Mouse (Mus musculus) kidney, postnatal 36 days (tissue): Measurements from ENCODE around the gene Ccl7.

Experiments
- DNase-seq, 2 experiments: peaks; one replicate each; pipeline ENCODE4 v3.0.0; 2021 to 2022; ENCODE audit warnings: mixed read lengths in 2 of 2

Gene Ccl7

DNA sequence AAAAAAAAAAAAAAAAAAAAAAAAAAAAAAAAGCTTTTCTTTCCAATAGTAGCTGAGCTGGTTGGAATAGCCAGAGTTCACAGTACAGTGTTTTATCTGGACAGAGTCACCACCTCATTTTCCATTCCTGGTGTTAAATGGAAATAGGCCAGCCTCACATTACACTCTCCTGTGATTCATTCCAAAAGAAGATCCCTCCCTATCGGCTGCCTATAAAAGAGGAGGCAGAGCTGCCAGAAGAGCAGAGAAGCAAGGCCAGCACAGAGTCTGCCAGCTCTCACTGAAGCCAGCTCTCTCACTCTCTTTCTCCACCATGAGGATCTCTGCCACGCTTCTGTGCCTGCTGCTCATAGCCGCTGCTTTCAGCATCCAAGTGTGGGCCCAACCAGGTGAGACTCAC lies at the start of gene Ccl7:
Ccl7 (plus strand) TSS at position 242 of the 400 bp plus-strand sequence.
- DNase-seq: no peak

DNA sequence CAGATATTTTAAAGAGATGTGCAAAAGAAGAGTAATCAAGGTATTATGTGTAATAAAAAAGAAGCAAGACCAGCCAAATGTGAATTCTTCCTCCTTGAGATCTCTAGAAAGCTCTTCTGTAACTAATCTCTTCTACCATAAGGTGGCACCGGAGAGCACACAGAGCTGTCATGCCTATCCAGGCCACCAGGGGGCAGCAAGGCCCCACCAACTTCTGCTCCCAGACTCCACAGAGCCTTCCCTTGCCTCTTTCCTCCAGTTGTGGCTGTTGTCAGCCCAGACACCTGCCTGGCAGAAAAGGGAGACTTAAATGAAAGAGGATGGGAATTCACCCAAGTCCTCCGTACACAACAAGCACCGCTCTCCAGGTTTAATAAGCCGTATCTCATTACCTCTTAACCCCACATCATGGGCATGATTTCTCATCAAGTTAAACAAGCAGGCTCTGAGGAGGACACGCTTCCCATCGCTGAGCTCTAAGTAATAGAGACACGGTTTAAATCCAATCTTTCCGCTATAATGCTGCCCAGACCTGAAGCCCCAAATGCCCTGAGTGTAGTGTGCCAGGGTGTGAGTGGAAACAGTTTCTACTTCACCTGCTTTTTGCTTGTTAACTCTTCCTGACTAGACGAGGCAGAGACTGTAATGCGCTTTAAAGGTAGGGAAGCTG lies 49.2 kb upstream of the Ccl7 start:
- DNase-seq: peak; percentile 38 to 74

DNA sequence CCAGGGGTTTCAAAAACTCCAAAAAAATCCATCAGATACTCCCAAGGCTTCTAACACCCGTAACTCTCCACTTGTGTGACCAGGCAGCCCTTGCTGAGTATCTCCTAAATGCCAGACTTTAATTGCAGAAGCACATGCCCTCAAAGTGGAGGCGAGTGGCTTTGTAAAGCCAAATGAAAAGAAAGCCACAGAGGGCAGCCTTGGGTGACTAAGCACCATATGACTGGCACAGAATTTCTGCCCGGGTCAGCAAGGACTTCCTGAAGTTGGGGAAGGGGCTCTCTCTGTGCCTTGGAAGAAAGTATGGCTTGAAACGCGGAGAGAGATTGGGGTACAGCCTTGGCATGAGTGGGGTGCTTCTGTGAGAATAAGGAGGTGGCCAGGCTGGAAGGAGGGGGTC lies 48.4 kb upstream of the Ccl7 start:
- DNase-seq: no peak

DNA sequence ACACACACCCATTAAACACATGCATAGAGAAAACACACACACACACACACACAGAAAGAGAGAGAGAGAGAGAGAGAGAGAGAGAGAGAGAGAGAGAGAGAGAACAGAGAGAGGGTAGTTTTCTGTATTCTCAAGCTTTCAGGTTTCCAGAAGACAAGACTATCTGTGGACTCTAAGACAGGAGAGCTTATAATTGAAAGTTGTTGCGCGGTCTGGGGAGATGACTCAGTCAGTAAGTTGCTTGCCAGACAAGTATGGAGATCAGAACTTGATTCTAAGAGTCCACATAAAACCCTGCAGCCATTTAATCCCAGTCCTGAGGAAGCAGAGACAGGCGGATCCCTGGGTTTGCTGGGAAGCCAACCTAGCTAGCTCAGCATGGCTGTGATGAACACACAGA lies 46.9 kb upstream of the Ccl7 start:
- no peak for DNase-seq

DNA sequence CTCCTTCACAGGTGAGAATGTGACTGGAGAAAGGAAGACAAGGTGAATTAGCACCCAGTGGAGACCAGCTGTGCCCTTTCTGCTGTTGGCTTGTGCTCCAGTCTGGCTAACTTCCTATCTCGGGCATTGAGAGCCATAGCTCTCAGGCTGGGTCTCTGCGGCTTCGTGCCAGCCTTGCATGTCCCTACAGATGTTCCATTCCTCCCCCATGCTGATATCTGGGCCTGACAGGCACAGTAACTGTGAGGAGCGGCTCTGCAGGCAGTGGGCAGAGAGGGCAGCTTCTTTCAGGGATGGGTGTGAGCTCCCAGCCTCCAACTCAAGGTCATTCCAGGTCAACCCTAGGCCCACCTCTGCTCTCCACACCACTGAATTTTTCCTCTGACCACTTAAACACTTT lies 46.0 kb upstream of the Ccl7 start:
- DNase-seq: no peak

DNA sequence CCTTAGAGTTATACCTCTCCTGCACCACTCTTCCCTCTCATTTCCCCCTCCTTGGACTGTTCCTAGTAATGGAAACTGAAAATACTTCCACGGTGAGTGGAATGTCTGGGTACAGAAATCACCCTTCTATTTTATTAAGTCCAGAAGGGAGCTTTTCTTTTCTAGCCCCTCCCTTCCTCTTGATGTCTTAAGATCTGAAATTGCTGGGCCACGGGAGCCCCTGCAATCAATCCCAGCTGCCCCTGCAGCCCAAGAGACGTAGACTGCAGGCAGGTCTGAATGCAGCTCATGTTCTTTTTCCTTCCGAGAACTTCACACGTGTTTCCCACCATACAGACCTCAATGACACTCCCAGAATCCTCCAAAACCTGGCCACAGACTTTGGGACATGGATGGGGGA lies 44.9 kb upstream of the Ccl7 start:
- no peak for DNase-seq

DNA sequence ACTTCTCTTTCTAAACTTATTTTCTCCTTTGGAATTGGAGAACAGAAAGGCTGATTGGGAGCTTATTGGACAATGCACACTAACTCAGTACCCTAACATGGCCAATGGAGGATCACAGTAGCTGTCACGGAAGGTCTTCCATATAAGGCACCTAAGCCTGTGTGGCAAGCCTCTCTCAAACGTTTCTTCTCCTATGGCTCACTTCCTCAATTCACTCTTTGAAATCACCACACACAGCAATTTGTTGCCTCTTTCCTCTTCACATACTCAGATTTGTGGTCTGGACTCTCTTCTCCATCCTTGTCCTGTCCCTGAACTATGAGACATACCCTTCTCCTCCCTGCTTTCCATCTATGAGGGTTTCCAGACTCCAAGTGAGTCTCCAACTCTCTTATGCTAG lies 40.7 kb upstream of the Ccl7 start:
- no peak for DNase-seq

DNA sequence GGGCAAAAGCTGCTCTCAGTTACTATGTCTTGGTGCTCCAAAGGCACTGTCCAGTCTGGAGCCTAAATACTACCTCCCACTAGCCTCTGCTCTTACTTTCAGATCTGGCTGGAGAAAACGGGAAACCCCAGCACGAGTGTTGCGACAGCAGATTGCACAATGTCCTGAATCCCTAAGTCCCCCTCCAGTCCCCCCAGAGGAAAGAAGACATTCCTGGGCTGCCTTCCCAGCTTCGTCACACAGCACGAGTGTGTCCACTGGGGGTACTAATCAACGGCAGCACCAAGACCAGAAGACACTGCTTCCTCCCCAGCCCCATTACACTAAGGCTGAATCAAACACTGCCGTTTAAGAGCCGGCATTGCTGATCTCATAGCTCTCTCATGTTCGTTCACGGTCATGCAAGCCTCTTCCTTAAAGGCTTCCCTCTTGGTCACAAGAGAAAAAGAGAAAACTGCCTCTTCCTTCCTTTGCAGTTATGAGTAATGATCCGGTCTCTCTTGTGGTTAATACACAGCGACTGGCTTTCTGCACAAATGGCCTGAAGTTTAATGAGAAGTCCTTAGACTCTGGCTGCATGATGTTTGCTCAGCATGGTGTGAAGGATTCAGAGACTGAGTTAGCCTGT lies 38.6 kb upstream of the Ccl7 start:
- peak; percentile 61 to 67 for DNase-seq

DNA sequence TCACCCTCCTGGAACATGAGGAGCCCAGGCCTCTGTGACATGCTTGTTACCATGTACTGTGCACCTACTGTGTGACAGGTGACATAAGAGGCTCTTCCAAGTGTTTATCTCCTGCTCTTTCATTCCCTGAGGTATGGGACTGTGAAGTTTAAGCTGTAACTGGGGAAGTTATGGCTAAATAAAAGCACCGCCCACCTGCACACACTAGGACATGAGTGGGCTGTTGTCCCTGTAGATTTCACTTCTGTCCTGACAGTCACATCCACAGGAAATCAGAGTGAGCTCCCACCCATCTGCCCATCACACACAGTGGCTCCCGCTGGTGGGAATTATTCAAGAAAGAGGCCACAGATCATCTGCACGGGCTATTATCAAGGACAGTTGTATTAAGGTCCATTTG lies 35.4 kb upstream of the Ccl7 start:
- no peak for DNase-seq

DNA sequence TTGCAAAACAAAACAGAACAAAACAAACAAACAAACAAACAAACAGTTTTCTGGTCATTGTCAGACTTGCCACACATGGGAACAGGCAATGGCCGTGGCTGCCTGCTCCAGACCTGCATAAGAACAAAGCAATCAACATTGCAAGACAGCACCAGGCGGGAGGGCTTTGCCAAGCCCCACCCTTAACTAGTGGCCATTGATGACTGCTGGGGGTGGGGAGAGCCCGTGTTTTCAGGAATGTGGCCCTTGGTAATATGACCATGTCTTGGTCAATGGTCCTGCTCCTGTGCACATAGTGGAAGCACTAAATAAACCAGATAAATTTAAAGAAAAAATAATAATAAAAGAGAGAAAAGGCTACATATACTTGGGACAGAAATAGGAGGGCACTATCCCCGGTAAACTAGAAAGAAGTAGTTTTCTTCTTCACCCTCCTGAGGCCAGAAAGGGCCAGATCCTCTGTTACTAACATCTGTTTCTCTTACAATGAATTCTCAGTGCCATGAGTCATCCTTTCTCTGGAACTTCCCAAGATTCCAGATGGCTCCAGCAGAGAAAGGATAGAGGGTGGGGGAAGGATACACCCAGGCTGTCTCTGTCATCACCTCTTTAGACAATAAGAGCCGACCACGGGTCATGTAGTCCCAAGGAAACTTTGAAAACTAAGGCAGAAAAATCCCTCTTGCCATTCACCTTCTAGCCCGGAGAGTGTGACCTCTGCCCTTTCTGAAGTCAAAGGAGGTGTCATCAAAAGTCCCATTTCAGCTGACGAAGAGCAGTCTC lies 33.9 kb upstream of the Ccl7 start:
- no peak for DNase-seq

DNA sequence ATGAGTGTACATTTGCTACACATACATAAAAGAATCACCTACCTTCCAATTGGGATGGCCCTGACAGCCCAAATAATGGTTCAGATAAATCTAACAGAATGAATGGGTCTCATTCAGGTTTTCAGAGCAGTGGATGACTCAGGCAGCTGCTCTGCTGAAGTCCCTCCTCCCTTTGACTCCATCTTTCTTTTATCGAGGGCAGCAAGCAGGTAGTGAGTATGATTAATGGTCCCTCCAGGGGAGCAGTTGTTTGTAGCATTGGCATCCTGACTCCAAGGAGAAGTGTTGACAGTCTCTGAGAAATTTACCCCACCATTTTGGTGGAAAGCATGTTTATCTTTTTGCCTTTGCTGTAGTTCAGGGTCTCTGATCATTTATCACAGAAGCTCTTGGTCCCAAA lies 31.8 kb upstream of the Ccl7 start:
- no peak for DNase-seq

DNA sequence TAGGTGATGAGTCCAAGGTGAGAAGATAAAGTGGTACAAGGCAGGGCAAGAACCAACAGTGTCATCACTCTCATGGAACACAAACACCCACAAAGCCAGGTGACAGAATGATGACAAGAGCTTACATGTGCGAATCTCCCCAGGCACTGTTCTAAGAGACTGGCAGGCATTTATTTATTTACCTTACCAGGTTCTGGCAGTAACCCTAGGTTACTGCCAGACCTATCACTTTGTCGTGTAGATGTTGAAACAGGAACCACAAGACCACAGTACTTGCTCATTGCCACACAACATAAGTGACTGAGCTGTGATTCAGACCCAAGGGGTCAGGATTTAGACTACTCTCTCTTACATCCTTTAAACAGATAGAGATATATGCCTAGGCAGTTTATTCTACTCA lies 30.4 kb upstream of the Ccl7 start:
- DNase-seq: no peak

DNA sequence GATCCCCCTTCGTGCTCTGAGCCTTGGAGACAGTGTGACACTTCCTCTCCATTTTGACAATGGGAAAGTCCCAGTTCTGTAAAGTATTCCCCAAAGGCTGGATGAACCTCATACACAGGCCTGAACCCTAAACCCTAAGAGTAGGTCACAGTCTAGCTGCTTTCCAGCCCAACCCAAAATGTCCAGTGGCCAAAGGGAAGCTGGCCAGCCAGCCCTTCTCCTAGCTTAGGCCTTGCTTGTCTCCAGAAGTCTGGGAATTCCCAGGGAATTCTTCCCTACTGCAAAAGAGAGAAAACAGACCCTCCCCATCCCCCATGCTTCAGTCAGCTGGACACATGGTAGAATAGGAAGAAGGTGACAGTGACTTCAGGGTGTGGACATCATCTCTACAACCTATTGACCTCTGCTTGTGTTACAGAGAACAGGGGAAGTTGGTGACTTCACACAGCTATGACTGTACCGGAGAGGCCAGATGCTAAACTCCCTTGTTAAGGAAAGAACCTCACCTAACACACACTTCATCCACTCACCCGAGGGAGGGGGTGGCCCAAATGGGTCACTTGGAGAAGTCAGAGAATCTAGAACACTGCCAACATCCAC lies 29.2 kb upstream of the Ccl7 start:
- DNase-seq: no peak

DNA sequence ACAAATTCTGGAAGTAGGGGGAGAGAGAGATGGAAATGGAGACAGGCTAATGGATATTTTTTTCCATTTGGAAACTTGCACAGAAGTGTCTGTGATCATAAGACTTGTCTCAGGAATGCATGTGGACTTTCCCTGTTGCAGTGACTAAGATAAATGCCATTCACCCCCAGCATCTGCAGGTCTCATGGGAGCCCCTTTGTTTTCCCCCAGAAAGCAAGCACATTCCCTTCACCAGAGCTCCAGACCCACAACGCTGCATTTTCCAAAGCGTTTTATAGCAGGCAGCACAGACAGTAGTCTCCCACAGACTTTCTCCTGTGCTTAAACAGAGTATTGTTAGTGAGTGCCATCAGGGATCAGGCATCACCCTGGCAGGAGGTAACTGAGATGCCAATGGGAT lies 26.1 kb upstream of the Ccl7 start:
- no peak for DNase-seq

DNA sequence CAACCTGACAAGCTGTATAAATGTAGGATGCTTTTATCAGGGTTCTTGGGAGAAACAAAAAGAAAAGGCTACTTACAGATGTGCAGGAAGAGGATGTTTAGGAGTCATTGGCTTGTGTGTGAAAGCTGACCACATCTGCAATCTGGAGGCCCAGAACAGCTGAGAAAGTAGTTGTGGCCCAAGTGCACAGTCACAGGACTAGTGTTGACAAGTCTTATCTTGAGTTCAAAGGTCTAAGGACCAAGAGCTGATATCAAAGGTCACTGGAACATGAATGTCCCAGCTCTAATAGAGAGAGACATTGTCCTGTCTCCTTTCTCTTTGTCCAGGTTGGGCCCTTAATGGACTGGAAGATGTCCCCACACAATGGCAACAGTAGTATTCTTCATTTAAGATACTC lies 25.7 kb upstream of the Ccl7 start:
- DNase-seq: no peak

DNA sequence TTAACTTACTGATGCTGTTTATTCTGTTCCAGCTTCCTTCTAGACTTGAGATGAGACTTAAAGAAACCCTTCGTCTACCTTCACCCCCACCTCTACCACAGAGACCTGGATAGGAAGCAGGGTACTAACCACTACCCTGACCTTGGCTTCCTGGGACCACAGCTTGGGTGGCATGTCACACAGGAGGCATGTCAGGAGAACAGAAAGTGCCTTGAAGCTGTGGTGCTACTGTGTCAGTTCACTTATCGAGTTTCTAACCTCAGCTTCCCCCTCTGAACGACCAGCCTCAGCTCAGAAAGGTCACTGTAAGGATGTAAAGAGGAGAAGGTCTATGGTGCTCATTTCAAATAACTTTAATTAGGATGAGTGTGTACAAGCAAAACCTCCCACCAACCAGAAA lies 24.1 kb upstream of the Ccl7 start:
- no peak for DNase-seq

DNA sequence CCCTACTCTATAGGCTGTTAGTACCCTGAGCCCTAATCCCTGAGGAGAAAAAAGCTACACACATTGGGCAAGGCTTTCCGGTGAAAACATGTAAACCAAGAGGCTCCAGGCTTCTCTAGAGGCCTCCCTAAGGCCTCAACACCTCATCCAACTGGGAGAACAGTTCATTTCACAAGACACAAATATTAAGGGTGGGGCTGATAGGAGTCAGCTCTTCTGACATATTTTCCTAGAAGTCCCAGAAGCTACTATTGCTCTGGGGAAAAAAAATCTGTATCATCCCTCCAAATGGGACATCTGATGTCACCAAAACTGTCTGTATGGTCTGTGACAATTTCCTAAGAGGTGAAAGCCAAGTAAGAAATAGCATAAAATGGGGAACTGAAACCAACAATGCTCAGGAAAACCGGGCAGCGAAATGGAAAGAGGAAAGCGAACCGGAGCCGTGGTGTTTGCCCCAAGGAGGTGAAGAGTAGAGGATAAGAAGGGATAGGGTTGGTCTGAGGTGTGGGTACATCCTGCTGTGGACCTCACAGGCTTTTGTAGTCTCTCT lies 22.9 kb upstream of the Ccl7 start:
- no peak for DNase-seq

DNA sequence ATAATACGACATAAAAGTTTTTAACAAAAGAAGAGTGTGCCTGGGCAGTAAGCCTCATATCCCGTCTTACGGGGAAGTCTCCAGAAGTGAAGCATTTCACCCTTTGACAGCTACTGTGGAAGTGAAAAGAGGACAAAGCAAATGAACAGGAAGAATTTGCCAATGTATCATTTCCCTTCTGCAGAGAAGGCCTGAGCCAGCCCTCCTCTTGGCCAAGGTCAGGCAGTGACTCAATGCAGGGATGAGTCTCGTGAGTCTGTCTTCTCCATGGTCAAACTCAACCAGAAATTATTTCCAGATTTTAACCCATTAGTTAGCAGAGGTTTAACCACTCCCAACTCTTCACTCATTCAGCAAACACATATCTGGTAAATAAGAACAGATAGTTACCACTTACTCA lies 21.7 kb upstream of the Ccl7 start:
- DNase-seq: no peak

DNA sequence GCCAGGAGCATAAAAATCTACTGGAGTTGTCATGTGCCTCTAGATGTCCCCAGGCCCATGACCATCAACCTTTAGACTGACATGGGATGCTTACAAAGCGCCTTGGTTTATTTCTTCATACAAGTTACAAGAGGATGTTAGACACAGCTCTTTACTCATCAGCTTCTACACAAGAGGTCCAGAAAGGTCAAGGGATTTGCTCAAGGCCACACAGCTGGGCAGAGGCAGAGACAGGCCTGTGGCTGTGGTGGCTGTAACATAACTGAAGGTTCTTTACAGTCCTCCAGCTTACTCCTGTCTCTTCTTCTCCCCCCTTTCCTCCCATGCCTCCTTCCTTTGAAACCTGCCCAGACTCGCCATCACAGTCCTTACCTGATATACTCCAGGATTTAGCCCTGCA lies 15.3 kb upstream of the Ccl7 start:
- DNase-seq: no peak

DNA sequence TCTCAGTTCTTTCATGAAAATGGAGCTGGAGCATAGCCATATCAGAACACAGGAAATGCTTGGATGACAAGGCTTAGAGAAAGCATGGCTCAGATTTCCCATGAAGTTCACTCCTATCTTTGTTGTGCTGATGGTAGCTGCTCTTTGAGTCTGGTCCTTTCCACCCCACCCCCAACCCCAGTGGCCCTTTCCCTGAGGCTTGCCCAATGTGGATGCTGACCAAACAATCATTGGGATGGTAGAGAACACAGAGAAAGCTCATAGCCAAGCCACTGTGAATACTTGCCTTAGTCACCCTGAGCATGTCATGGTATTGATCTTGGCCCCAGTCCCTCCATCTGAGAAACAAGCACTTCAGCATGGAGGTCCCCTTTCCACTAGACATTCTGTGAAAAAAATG lies 13.4 kb upstream of the Ccl7 start:
- no peak for DNase-seq

DNA sequence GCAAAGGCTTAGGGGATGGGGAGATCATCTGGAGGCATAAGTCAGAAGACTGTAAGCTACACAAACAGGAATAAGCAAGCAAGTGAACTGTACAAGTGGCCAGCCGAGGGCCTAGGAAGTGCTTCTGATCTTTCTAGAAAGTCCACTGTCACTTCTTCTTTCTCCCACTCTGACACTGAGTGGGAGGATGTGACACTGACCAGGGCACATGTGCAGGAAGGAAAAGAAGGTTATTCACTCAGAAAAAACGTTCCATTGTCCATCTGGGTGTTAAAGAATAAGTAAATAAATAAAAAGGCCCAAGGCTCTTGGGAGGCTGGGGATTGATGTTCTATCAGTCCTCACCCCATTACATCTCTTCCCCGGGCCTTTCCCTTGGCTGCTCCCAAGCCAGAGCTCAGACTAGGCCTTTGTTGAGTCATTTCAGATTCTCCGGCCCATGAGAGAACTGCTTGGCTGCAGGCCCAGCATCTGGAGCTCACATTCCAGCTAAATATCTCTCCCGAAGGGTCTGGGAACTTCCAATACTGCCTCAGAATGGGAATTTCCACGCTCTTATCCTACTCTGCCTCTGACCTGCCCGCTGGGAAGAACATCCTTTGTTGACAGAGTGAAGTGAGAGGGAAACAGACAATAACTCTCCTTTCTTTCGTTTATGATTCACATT lies 12.7 kb upstream of the Ccl7 start:
- DNase-seq: peak; percentile 61 to 68

DNA sequence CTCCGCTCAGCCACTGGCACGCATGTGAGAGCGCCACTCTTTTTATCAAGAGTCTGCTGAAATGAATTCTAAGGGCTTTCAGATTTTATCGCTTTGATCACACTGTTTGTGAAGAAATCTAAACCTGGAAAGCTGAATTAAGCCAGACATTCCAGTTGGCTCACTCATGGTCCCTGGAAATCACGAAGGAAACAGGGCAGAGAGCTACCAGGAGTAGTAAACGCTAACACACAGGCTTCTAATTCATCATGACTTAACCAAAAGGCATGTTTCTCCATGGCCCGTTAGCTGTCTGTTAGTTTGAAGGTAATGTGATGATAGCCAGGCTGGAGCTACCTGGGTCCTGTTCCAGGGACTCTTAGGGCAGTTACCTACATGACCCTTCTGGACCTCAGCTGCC lies 11.1 kb upstream of the Ccl7 start:
- DNase-seq: no peak

DNA sequence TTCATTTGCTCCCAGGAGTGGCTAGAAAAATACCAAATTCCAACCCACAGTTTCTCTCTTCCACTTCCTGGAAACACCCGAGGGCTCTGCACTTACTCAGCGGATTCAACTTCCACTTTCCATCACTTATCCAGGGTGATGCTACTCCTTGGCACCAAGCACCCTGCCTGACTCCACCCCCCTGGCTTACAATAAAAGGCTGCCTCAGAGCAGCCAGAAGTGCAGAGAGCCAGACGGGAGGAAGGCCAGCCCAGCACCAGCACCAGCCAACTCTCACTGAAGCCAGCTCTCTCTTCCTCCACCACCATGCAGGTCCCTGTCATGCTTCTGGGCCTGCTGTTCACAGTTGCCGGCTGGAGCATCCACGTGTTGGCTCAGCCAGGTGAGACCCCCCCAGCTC lies 10.2 kb upstream of the Ccl7 start, which contains the start of gene Ccl2:
Ccl2 (plus strand) TSS at position 216 of the 400 bp plus-strand sequence.
- DNase-seq: peak; percentile 53 to 59
